Mouse (Mus musculus) inflammation-experienced regulatory T-cells (primary cell): ENCODE measurements around the gene Olfr1286. TPM values are rescaled to one million over a fixed set of nuclear protein-coding genes. Genes with fewer than 3 reads are reported as not detected.

ENCODE experiments used
- polyA plus RNA-seq, 2 experiments: library from polyadenylated mRNA; unstranded; fragments of 100-300 nt; shearing (Covaris generic); gene quantifications; one replicate each; pipeline ENCODE4 v1.2.1; 2017

Gene Olfr1286
- not detected for polyA plus RNA-seq

GRCm38 (mm10) chr2:111422931-111423330 lies at the start of gene Olfr1286:
TSS of gene Olfr1286 (minus strand) at chr2:111423115.

GRCm38 (mm10) chr2:111448842-111449241 lies 25.9 kb upstream of the Olfr1286 start, which contains the start of gene Olfr1287:
TSS of gene Olfr1287 (plus strand) at chr2:111449142.

GRCm38 (mm10) chr2:111375222-111375621 lies 47.7 kb downstream of the Olfr1286 start, which contains the start of gene Olfr1284:
TSS of gene Olfr1284 (plus strand) at chr2:111375522.

Other genes with a start within 250 kb of the Olfr1286 start
- under 1 TPM in 1 of 2 experiments, not detected in 1; 0.42 TPM for gene 4930430A15Rik, start 193.5 kb downstream of the Olfr1286 start, polyA plus RNA-seq
- not detected for gene Olfr1275, start 187.8 kb downstream of the Olfr1286 start, polyA plus RNA-seq
- not detected for gene Olfr1276, start 168.6 kb downstream of the Olfr1286 start, polyA plus RNA-seq
- under 1 TPM in 1 of 2 experiments, not detected in 1; 0.04 TPM for gene Olfr1277, start 149.0 kb downstream of the Olfr1286 start, polyA plus RNA-seq
- not detected for gene Olfr1278, start 133.0 kb downstream of the Olfr1286 start, polyA plus RNA-seq
- not detected for gene Olfr1279, start 122.5 kb downstream of the Olfr1286 start, polyA plus RNA-seq
- not detected for gene Olfr1280, start 109.1 kb downstream of the Olfr1286 start, polyA plus RNA-seq
- not detected for gene Olfr1281, start 96.6 kb downstream of the Olfr1286 start, polyA plus RNA-seq
- not detected for gene Olfr1282, start 87.0 kb downstream of the Olfr1286 start, polyA plus RNA-seq
- not detected for gene Olfr1283, start 56.3 kb downstream of the Olfr1286 start, polyA plus RNA-seq
- gene Olfr1284, start 47.6 kb downstream of the Olfr1286 start, polyA plus RNA-seq: not detected
- gene Olfr1287, start 26.0 kb upstream of the Olfr1286 start, polyA plus RNA-seq: not detected
- gene Olfr1288, start 51.0 kb upstream of the Olfr1286 start, polyA plus RNA-seq: not detected
- not detected for gene Olfr1289, start 57.7 kb upstream of the Olfr1286 start, polyA plus RNA-seq
- gene Olfr1290, start 70.7 kb upstream of the Olfr1286 start, polyA plus RNA-seq: not detected
- under 1 TPM; 0.31 to 0.67 TPM for gene Olfr1291-ps1, start 74.1 kb upstream of the Olfr1286 start, polyA plus RNA-seq
- gene Olfr1293-ps, start 102.1 kb upstream of the Olfr1286 start, polyA plus RNA-seq: under 1 TPM in 1 of 2 experiments, not detected in 1; 0.17 TPM
- gene Olfr1294, start 117.2 kb upstream of the Olfr1286 start, polyA plus RNA-seq: not detected
- not detected for gene Olfr1295, start 146.6 kb upstream of the Olfr1286 start, polyA plus RNA-seq
- gene Olfr1297, start 203.4 kb upstream of the Olfr1286 start, polyA plus RNA-seq: under 1 TPM in 1 of 2 experiments, not detected in 1; 0.22 TPM
- not detected for gene Olfr1298, start 226.1 kb upstream of the Olfr1286 start, polyA plus RNA-seq
- not detected for gene Olfr1299, start 238.3 kb upstream of the Olfr1286 start, polyA plus RNA-seq